Mouse (Mus musculus) lung, embryonic 16.5 days (tissue): ENCODE results near the gene Srrm1. TPM values are rescaled to one million over a fixed set of nuclear protein-coding genes. Genes with fewer than 3 reads are reported as not detected.
A peak's percentile ranks its signal among the peaks of the same experiment; 100 is the strongest.

Experiments
- ATAC-seq: fragments of 200-750 bp; cut with Nextera tagmentation; 2 replicates; pipeline ENCODE4 v1.8.0; 2017; ENCODE audit warnings: low read depth, mild to moderate bottlenecking, moderate library complexity
- H3K27ac ChIP-seq: fragments of 300-500 bp; sonication (generic); 2 replicates; pipeline ENCODE4 v1.5.1; 2014; ENCODE audit warnings: mild to moderate bottlenecking, control low read depth, low read length
- H3K27me3 ChIP-seq: fragments of 300-500 bp; sonication (generic); 2 replicates; pipeline ENCODE4 v1.6.1; 2014; ENCODE audit warnings: low read depth, low read length, mixed read lengths; ENCODE audit not compliant: control insufficient read depth, insufficient read depth
- H3K36me3 ChIP-seq: fragments of 300-500 bp; sonication (generic); 2 replicates; pipeline ENCODE4 v1.6.1; 2014; ENCODE audit warnings: low read length; ENCODE audit not compliant: control insufficient read depth, insufficient read depth
- H3K4me1 ChIP-seq: fragments of 300-500 bp; sonication (generic); replicated peaks from 2 replicates; pipeline ENCODE4 v1.6.1; 2014; ENCODE audit warnings: low read length, mixed read lengths; ENCODE audit not compliant: control insufficient read depth, insufficient read depth
- H3K4me2 ChIP-seq: fragments of 300-500 bp; sonication (generic); 2 replicates; pipeline ENCODE4 v1.6.1; 2014; ENCODE audit warnings: low read depth, low read length, control low read depth
- H3K4me3 ChIP-seq: fragments of 300-500 bp; sonication (generic); 2 replicates; pipeline ENCODE4 v1.5.1; 2014; ENCODE audit warnings: mild to moderate bottlenecking, low read length, control low read depth
- H3K9ac ChIP-seq: fragments of 300-500 bp; sonication (generic); 2 replicates; pipeline ENCODE4 v1.6.1; 2014; ENCODE audit warnings: low read length, control low read depth
- H3K9me3 ChIP-seq: fragments of 300-500 bp; sonication (generic); 2 replicates; pipeline ENCODE4 v1.6.1; 2016; ENCODE audit warnings: low read length; ENCODE audit not compliant: control insufficient read depth
- WGBS: fragments of 180-500 bp; shearing (Covaris S2); extraction: QIAGEN DNeasy Blood & Tissue Kit; methylation state at CpG from one replicate; pipeline ENCODE4 v1.1.7; 2014; 5-methylcytosine and 5-hydroxymethylcytosine counted together
- polyA plus RNA-seq: library from polyadenylated mRNA; unstranded; fragments of >200 nt; fragmentation: Nextera tagmentation; extraction: Ambion mirVana; gene quantifications from 2 replicates; pipeline ENCODE4 v1.2.1, GENCODE M21; 2015

Srrm1 gene
- polyA plus RNA-seq, 1 experiment from 2014 or later, result 220 TPM

DNA sequence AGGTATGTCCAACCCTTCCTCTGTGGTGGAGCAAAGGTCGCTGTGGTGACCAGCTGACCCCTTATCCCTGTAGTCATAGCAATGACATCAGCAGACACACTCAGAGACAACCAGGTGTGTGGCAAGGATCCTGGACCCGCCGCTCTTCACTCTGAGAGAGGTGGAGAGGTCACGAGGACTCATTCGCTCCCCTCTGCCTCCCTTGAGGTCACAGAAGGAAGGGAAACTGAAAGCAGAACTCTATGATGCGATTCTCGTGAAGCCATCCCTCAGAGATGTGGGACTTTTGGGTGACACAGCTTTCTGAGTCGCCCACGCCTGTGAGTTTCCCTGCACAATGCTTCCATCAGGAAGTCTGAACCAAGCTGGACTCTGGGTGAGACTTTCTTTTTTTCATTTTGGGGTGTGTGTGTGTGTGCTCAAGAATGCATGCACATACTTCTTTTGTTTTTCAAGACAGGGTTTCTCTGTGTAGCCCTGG lies 39.3 kb downstream of the Srrm1 start:
- Histone ChIP-seq H3K4me1 (peaks cover 24% of the 10 kb centered on the region), H3K27me3 (no peaks in the 10 kb centered on the region), H3K9ac (no peak overlapping the region), H3K9me3 (peaks cover 5% of the 10 kb centered on the region), H3K4me2 (peak overlapping the region; percentile 46), H3K27ac (peak overlapping the region; percentile 98), H3K36me3 (peaks cover 15% of the 10 kb centered on the region), H3K4me3 (no peak overlapping the region)
- 55% methylated on average over 9 of the region's 9 CpGs for WGBS
- ATAC-seq, result no peak

DNA sequence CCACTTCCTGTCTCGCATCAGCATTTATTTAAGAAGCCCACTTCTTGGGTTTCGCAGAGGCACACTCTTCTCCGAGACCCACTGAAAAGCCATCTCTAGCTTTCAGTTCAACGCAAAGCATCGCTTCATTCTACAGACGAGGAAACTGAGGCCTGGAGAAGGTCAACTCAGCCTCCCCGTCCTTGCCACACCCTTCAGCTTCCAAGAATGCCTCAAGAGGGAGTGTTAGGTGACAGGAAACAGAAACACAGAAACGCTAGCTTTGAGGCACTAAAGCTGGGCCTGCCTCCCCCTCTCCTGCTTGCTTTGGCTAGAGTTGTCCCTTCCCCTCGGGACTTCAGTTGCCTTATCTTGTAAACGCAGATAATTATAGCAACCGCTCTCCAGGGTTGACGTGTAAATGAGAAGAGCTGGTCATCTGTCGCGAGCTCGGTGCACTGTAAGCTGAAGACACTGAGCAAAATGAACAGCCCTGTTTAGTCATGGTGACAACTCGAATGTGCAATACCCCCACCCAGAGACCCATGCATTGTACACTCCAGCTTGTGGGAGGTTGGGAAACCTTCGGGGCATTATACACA lies 39.9 kb downstream of the Srrm1 start:
- WGBS, result 27% methylated on average over 17 of the region's 17 CpGs

DNA sequence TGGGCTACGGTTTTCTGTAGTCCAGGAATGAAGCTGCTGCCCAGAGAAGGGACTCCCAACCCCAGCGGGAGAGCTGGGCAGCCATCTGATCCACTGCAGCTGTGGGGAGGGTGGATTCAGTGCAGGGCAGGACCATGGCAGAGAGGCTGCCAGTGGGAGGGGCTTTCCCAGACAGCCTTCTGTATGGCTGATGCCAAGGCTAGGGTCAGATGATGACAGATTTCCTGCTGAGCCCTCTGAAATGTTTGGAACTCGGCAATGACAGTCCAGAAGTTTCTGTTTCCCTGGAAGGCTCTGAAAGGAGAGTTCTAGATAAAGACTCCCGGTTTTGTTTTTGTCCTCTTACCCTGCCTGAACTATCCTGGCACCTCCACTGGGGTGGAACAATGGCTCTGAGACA lies 40.4 kb downstream of the Srrm1 start:
- ATAC-seq, result peak; percentile 91
- peak overlapping the region; percentile 15; the same call in 1 of the 2 replicates for H3K4me3 ChIP-seq
- 16% methylated on average over 4 of the region's 4 CpGs for WGBS
- peak overlapping the region; percentile 46 for H3K4me2 ChIP-seq
- peaks cover 24% of the 10 kb centered on the region for H3K4me1 ChIP-seq
- H3K9ac ChIP-seq, result peak overlapping the region; percentile 45
- H3K36me3 ChIP-seq, result peaks cover 10% of the 10 kb centered on the region
- H3K27me3 ChIP-seq, result no peaks in the 10 kb centered on the region
- H3K9me3 ChIP-seq, result peaks cover 5% of the 10 kb centered on the region
- peak overlapping the region; percentile 98 for H3K27ac ChIP-seq

More for the DNA sequence above, 39.9 kb downstream of the Srrm1 start:
- H3K27ac ChIP-seq, result peak overlapping the region; percentile 98
- peak; percentile 79 for ATAC-seq
- peaks cover 24% of the 10 kb centered on the region for H3K4me1 ChIP-seq
- no peaks in the 10 kb centered on the region for H3K27me3 ChIP-seq
- peaks cover 10% of the 10 kb centered on the region for H3K36me3 ChIP-seq
- H3K4me2 ChIP-seq, result peak overlapping the region; percentile 46
- H3K4me3 ChIP-seq, result peak overlapping the region; percentile 15; the same call in 1 of the 2 replicates
- H3K9ac ChIP-seq, result peak overlapping the region; percentile 45
- H3K9me3 ChIP-seq, result peaks cover 5% of the 10 kb centered on the region

DNA sequence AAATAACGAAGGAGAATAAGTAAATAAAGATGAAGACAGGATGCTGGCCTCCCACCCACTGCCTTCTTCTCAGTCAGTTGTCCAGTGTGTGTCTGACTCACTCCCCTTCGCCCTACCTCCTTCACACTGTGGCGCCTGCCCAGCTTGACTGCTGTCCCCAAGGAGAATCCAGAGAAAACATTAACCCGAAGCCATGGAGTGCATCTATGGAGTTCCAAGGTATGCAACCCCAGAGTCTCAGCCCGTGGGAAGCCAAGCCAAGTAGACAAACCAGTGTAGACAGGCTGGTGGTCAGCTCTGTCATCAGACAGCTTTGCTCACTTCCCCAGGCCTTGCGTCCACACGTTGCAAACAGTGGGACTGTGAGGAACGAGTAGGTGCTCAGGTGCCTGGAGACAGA lies 42.8 kb downstream of the Srrm1 start:
- Histone ChIP-seq H3K4me3 (no peak overlapping the region), H3K9ac (no peak overlapping the region), H3K27me3 (no peaks in the 10 kb centered on the region), H3K4me2 (no peak overlapping the region), H3K4me1 (peaks cover 31% of the 10 kb centered on the region), H3K36me3 (peaks cover 8% of the 10 kb centered on the region), H3K27ac (no peak overlapping the region), H3K9me3 (peaks cover 4% of the 10 kb centered on the region)
- ATAC-seq, result no peak
- 67% methylated on average over 8 of the region's 8 CpGs for WGBS

DNA sequence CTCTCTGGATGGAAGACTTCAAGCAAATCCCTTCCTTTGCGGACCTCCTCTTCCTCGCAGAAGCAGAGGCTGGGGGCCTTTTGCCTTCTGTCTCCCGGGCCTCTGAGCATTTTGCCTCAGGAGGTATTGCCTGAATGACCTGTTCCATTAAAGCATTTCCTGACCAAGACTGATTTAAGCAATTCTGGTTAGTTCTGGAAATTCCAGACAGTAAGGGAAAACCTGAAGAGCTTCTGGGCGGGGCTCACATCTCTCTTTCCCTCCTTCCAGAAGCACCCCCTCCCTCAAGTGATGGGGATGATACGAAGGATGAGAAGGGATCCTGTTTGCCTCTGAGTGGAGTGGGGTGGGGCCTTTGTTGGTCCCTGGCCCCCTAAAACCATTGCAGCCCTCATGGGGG lies 43.4 kb downstream of the Srrm1 start:
- Histone ChIP-seq H3K4me3 (no peak overlapping the region), H3K4me1 (peaks cover 31% of the 10 kb centered on the region), H3K4me2 (no peak overlapping the region), H3K9me3 (no peaks in the 10 kb centered on the region), H3K36me3 (peaks cover 1% of the 10 kb centered on the region), H3K9ac (no peak overlapping the region), H3K27ac (no peak overlapping the region), H3K27me3 (no peaks in the 10 kb centered on the region)
- WGBS, result 64% methylated on average over 5 of the region's 5 CpGs
- no peak for ATAC-seq

DNA sequence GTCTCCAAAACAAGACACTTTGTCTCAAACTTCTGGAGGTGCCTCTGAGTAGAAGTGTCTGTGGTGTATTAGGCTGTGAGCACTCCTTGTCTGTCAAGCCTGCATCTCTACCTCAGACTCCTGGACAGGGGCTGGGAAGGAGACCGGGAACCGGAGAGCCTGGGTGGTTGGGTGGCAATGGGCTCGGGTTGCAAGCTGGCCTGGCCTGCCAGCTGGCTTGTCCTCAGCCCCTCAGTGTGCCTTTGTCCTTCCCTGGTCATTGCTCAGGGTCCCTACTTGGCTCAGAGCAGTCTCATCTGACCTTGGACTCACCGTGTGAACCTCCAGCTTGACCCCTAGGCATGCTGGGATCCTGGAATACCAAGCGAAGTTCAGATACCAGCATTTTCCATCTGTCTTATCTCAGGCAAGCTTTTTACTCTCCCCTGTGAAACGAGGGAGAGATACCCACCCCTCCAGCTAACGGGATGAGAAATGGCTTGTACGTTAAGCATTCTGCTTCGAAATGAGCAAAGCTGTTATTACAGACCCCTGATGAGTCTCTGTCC lies 43.9 kb downstream of the Srrm1 start:
- 56% methylated on average over 9 of the region's 9 CpGs for WGBS
- Histone ChIP-seq H3K4me1 (peaks cover 28% of the 10 kb centered on the region), H3K27ac (no peak overlapping the region), H3K4me3 (no peak overlapping the region), H3K4me2 (no peak overlapping the region), H3K36me3 (no peaks in the 10 kb centered on the region), H3K9me3 (no peaks in the 10 kb centered on the region), H3K9ac (no peak overlapping the region), H3K27me3 (no peaks in the 10 kb centered on the region)
- ATAC-seq, result no peak

DNA sequence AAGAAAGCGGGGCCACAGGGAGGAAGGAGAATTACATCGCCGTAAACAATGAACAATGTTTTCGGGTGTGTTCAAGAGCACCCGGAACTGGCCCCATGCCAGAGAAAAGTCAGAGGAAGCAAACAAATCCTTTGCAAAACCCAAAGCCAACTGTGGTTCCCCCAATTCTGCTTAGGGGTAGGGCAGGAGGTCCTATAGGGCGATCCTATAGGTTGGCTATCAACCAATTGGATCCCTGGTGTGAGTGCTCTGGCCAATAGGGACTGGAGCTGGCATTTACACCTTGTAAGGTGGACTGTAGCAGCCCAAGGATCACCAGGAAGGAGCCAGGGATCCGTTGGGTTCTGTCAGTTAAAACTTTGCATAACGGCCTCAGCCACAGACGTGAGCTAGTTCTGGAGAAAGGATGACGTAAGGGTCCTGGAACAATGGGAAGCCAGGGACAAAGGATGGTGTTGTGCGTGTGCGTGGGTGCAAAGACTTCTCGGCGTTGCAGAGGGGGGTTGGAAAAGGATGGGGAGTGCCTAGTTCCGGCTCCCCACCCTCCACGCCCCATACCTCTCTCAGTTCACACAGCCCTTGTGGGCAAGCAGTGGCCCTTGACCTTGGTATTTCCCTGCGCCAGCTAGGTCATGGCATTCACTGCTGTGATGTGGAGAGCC lies 46.0 kb downstream of the Srrm1 start:
- Histone ChIP-seq H3K27ac (peak overlapping the region; percentile 7), H3K27me3 (no peaks in the 10 kb centered on the region), H3K4me2 (0 out of 2 replicates have a peak overlapping the region, but pooled peaks have one; percentile 10), H3K9ac (no peak overlapping the region), H3K4me1 (peaks cover 8% of the 10 kb centered on the region), H3K9me3 (no peaks in the 10 kb centered on the region), H3K36me3 (no peaks in the 10 kb centered on the region), H3K4me3 (no peak overlapping the region)
- ATAC-seq, result peak; percentile 30
- WGBS, result 41% methylated on average over 17 of the region's 17 CpGs

DNA sequence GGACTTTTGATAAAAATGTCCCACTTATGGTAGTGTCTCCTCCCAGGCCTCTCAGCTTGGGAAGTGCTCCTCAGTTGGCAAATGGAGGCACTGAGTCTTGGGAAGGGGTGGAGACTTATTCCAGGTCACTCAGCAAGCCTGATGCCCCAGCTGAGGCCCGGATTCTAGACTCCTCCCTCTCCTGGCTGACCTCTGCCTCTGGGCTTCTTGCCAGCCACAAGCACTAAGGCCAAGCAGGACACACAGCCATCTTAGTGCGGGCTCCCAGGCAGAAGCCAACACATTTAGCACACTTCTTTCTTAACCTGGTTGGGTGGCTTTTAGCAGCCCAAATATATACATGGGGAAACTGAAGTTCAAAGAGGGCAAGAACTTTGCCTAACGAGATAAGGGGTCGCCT lies 46.6 kb downstream of the Srrm1 start:
- H3K9me3 ChIP-seq, result no peaks in the 10 kb centered on the region
- no peak overlapping the region for H3K4me3 ChIP-seq
- ATAC-seq, result peak; percentile 37
- peaks cover 7% of the 10 kb centered on the region; the same call in 1 of the 2 replicates for H3K4me1 ChIP-seq
- no peaks in the 10 kb centered on the region for H3K36me3 ChIP-seq
- 37% methylated on average over 4 of the region's 4 CpGs for WGBS
- peak overlapping the region; percentile 7 for H3K27ac ChIP-seq
- H3K9ac ChIP-seq, result no peak overlapping the region
- no peaks in the 10 kb centered on the region for H3K27me3 ChIP-seq
- H3K4me2 ChIP-seq, result no peak overlapping the region

DNA sequence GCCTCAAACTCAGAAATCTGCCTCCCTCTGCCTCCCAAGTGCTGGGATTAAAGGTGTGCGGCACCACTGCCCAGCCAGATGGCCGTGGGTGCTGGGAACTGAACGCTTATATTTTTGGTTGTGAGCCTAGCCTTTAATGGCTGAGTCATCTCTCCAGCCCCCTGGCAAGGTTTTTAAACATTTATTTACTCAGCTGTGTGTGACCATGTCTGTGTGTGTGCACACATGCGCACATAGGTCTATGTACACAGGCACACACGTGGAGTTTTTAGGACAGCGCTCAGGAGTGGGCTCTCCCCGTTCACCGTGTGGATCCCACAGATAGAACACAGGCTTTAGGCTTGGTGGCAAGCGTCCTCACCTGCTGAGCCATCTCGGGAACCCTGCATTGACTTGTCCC lies 50.9 kb downstream of the Srrm1 start:
- no peak overlapping the region for H3K27ac ChIP-seq
- WGBS, result 63% methylated on average over 10 of the region's 10 CpGs
- H3K4me1 ChIP-seq, result peaks cover 19% of the 10 kb centered on the region
- ATAC-seq, result no peak
- no peak overlapping the region for H3K4me2 ChIP-seq
- H3K27me3 ChIP-seq, result no peaks in the 10 kb centered on the region
- H3K9me3 ChIP-seq, result no peaks in the 10 kb centered on the region
- no peaks in the 10 kb centered on the region for H3K36me3 ChIP-seq
- no peak overlapping the region for H3K4me3 ChIP-seq
- no peak overlapping the region for H3K9ac ChIP-seq
